Mouse (Mus musculus): Measurements from ENCODE around the gene Adk.

GRCm38 (mm10) chr14:21034271-21034670, 18.1 kb upstream of the Adk start:
- TF ChIP-seq CTCF (IDR thresholded peaks at IDR 0.05; ENCODE audit: low read depth) (no peak), EP300 (IDR thresholded peaks at IDR 0.05; ENCODE audit: low read depth) (no peak)

Data from heart, postnatal 0 days (tissue).